Mouse (Mus musculus): ENCODE results near the gene Abo. TPM values are rescaled to one million over a fixed set of nuclear protein-coding genes. Genes with fewer than 3 reads are reported as not detected.
"Not testable (repeated sequence)": the region's sequence is repeated elsewhere in the genome, so short reads cannot be mapped to it uniquely, and the experiment has no call there.

Abo gene
- total and polyA plus RNA-seq, 3 experiments: not detected

- DNase-seq (ENCODE audit: low read depth, low spot score); H3K79me2 ChIP-seq (ENCODE audit: control insufficient read depth, insufficient read depth, low read length, poor library complexity); H3K27me3 ChIP-seq (ENCODE audit: control insufficient read depth in 1 of 2, insufficient read depth in 2 of 2, low read length in 2 of 2); H3K4me3 ChIP-seq (ENCODE audit: control insufficient read depth in 1 of 2, insufficient read depth in 1 of 2, low read depth in 2 of 2, low read length in 2 of 2); H3K4me1 ChIP-seq (ENCODE audit: control insufficient read depth in 1 of 2, insufficient read depth in 2 of 2, low read length in 2 of 2); H3K9me3 ChIP-seq (replicated peaks; ENCODE audit: insufficient read depth, low read length); H3K27ac ChIP-seq (ENCODE audit: control insufficient read depth, low read depth, low read length); H3K9ac ChIP-seq (ENCODE audit: control insufficient read depth, low read depth, low read length, poor library complexity, severe bottlenecking); H3K36me3 ChIP-seq (ENCODE audit: control insufficient read depth in 1 of 2, insufficient read depth in 2 of 2, low read length in 2 of 2): not testable (repeated sequence)
Measured at GRCm38 (mm10) chr2:26885541-26885940, 20.8 kb upstream of the Abo start.

DNA sequence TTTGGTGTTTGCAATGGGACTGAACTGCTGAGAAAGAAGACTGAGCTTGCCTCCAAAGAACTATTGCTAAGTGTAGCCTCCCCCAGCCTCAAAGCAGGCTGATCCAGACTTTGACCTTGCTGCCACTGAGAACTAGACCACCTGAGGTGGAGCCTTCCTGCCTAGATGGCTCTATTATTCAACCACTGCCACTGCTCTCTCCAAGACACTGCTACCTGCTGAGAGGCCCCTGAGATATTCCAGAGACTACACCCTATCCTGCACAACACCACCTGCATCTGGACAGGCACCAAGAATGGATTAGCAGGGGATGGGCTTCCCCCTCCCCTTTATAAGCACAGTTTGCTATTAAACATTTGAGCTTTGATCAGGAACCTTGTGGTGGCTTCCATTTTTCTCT is 13.8 kb upstream of the Abo start:
- no peak for DNase-seq (ENCODE audit: low read depth, low spot score)
- Histone ChIP-seq H3K36me3 (ENCODE audit: control insufficient read depth in 1 of 2, insufficient read depth in 2 of 2, low read length in 2 of 2) (no peaks in the 10 kb centered on the region), H3K27ac (ENCODE audit: control insufficient read depth, low read depth, low read length) (no peak overlapping the region), H3K27me3 (ENCODE audit: control insufficient read depth in 1 of 2, insufficient read depth in 2 of 2, low read length in 2 of 2) (no peaks in the 10 kb centered on the region), H3K4me1 (ENCODE audit: control insufficient read depth in 1 of 2, insufficient read depth in 2 of 2, low read length in 2 of 2) (no peaks in the 10 kb centered on the region), H3K79me2 (ENCODE audit: control insufficient read depth, insufficient read depth, low read length, poor library complexity) (no peaks in the 10 kb centered on the region), H3K9me3 (replicated peaks; ENCODE audit: insufficient read depth, low read length) (no peaks in the 10 kb centered on the region), H3K9ac (ENCODE audit: control insufficient read depth, low read depth, low read length, poor library complexity, severe bottlenecking) (no peak overlapping the region), H3K4me3 (ENCODE audit: control insufficient read depth in 1 of 2, insufficient read depth in 1 of 2, low read depth in 2 of 2, low read length in 2 of 2) (no peak overlapping the region)
- TF ChIP-seq ETS1 (IDR thresholded peaks at IDR 0.05; ENCODE audit: low read depth, low read length): no peak
- TF ChIP-seq ZNF384 (IDR thresholded peaks at IDR 0.05; ENCODE audit: low read depth, low read length): no peak
- TF ChIP-seq ZMIZ1 (IDR thresholded peaks at IDR 0.05; ENCODE audit: low read depth, low read length): no peak
- TF ChIP-seq POLR2AphosphoS2 (IDR thresholded peaks at IDR 0.05; ENCODE audit: low read length): no peak
- no peak for TF ChIP-seq TCF12 (IDR thresholded peaks at IDR 0.05; ENCODE audit: low read depth, low read length)
- no peak for TF ChIP-seq NELFE (IDR thresholded peaks at IDR 0.05; ENCODE audit: low read depth, low read length)
- TF ChIP-seq RCOR1 (IDR thresholded peaks at IDR 0.05; ENCODE audit: low read depth, low read length): no peak

- Histone ChIP-seq H3K4me3 (ENCODE audit: control insufficient read depth in 1 of 2, insufficient read depth in 1 of 2, low read depth in 2 of 2, low read length in 2 of 2) (no peak overlapping the region), H3K4me1 (ENCODE audit: control insufficient read depth in 1 of 2, insufficient read depth in 2 of 2, low read length in 2 of 2) (no peaks in the 10 kb centered on the region), H3K79me2 (ENCODE audit: control insufficient read depth, insufficient read depth, low read length, poor library complexity) (no peaks in the 10 kb centered on the region), H3K27me3 (ENCODE audit: control insufficient read depth in 1 of 2, insufficient read depth in 2 of 2, low read length in 2 of 2) (peaks cover 14 to 21% of the 10 kb centered on the region in 2 experiments), H3K36me3 (ENCODE audit: control insufficient read depth in 1 of 2, insufficient read depth in 2 of 2, low read length in 2 of 2) (no peaks in the 10 kb centered on the region), H3K27ac (ENCODE audit: control insufficient read depth, low read depth, low read length) (no peak overlapping the region), H3K9me3 (replicated peaks; ENCODE audit: insufficient read depth, low read length) (no peaks in the 10 kb centered on the region), H3K9ac (ENCODE audit: control insufficient read depth, low read depth, low read length, poor library complexity, severe bottlenecking) (no peak overlapping the region)
- DNase-seq (ENCODE audit: low read depth, low spot score): no peak
- TF ChIP-seq POLR2AphosphoS2 (IDR thresholded peaks at IDR 0.05; ENCODE audit: low read length) (no peak), HCFC1 (IDR thresholded peaks at IDR 0.05; ENCODE audit: low read depth, low read length) (no peak), ZC3H11A (IDR thresholded peaks at IDR 0.05; ENCODE audit: low read depth, low read length) (no peak), MYB (IDR thresholded peaks at IDR 0.05; ENCODE audit: low read depth, low read length) (no peak), CHD2 (IDR thresholded peaks at IDR 0.05; ENCODE audit: low read length) (no peak), CHD1 (IDR thresholded peaks at IDR 0.05; ENCODE audit: low read depth, low read length) (no peak), MEF2A (IDR thresholded peaks at IDR 0.05; ENCODE audit: extremely low read depth, insufficient replicate concordance, low read depth, low read length, poor library complexity, severe bottlenecking) (no peak), GATA1 (IDR thresholded peaks at IDR 0.05; ENCODE audit: low read depth, low read length) (no peak), EP300 (IDR thresholded peaks at IDR 0.05; ENCODE audit: low read depth in 1 of 2, low read length in 2 of 2) (no peak), KAT2A (conservative IDR thresholded peaks at IDR 0.05; ENCODE audit: low read depth, low read length) (no peak), USF1 (IDR thresholded peaks at IDR 0.05; ENCODE audit: low read depth, low read length) (no peak), NELFE (IDR thresholded peaks at IDR 0.05; ENCODE audit: low read depth, low read length) (no peak), RAD21 (IDR thresholded peaks at IDR 0.05; ENCODE audit: low read depth, low read length) (no peak), CTCF (IDR thresholded peaks at IDR 0.05 in 2 of 3, conservative IDR thresholded peaks at IDR 0.05 in 1 of 3; ENCODE audit: control insufficient read depth in 1 of 3, insufficient read depth in 1 of 3, low read depth in 2 of 3, low read length in 3 of 3, poor library complexity in 1 of 3, severe bottlenecking in 1 of 3) (no peak), ELF1 (IDR thresholded peaks at IDR 0.05; ENCODE audit: low read depth, low read length) (no peak), MAX (IDR thresholded peaks at IDR 0.05; ENCODE audit: low read length) (no peak), SIN3A (IDR thresholded peaks at IDR 0.05; ENCODE audit: low read length) (no peak)
Measured at GRCm38 (mm10) chr2:26870666-26871065, 5.9 kb upstream of the Abo start.
